Mouse (Mus musculus): ENCODE results near the gene Wfdc6b.

GRCm38 (mm10) chr2:164638696-164639095 is 25.4 kb downstream of the Wfdc6b start, which contains the start of gene Wfdc16:
- no peak for TF ChIP-seq GATA1 (IDR thresholded peaks at IDR 0.05; ENCODE audit: borderline replicate concordance, low read length)
- no peak for TF ChIP-seq FLI1 (IDR thresholded peaks at IDR 0.05; ENCODE audit: low read length)
